Mouse (Mus musculus) spleen, adult 18-20 months (tissue): ENCODE data around the gene Rnf39.
A peak's percentile ranks its signal among the peaks of the same experiment; 100 is the strongest.

Source experiments
- DNase-seq, 2 experiments: peaks; one replicate each; pipeline ENCODE4 v3.0.0; 2022; ENCODE audit warnings: mixed read lengths in 2 of 2

The Rnf39 gene

DNA sequence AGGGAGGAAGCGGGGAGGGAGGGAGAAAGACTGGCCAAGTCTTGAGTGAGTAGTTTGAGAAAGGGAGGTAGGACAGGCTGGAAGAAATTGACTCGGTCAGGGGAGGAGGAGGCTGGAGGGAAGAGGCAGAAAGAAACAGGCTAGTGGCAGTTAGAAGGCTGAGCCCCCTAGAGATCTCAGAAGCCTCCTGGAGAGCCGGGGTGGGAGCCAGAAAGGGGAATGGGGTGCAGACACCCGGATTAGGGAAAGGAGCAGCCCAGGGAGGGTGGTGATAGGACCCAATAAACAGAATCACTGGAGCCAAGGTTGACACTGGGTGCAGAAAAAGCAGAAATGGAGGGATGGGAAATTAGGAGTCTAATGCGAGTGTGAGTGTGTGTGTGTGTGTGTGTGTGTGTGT is 973 bp downstream of the Rnf39 start:
- no peak for DNase-seq

DNA sequence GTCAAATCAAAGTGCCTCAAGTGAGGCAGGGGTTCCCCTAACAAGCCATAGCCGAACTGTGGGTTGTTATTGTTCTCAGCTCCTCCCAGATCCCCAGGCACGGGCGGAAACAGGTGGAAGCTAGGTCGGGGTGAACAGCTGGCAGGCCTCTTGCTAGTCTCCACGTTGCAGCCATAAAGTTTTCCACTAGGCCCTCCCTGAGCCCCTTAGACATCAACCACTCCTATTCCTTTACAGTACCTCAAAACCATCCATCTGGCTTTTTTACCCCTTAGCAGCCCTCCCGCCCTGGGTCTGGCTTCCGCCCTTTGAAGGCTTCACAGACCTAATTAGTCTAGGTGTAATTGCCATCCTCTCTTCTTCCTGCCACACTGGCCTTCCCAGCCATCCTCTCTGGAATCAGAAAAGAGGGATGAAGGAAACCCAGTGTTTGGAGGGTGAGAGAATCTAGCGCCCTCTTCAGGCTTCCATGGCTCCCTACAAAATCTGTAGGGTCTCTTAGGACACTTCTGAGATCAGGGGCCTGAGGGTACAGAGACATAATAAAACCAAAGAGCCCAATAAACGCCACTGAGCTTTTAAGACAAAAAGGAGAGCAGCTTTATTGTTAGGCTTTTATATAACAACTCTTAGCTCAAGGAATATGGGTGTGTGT is 1.5 kb downstream of the Rnf39 start:
- DNase-seq = no peak

DNA sequence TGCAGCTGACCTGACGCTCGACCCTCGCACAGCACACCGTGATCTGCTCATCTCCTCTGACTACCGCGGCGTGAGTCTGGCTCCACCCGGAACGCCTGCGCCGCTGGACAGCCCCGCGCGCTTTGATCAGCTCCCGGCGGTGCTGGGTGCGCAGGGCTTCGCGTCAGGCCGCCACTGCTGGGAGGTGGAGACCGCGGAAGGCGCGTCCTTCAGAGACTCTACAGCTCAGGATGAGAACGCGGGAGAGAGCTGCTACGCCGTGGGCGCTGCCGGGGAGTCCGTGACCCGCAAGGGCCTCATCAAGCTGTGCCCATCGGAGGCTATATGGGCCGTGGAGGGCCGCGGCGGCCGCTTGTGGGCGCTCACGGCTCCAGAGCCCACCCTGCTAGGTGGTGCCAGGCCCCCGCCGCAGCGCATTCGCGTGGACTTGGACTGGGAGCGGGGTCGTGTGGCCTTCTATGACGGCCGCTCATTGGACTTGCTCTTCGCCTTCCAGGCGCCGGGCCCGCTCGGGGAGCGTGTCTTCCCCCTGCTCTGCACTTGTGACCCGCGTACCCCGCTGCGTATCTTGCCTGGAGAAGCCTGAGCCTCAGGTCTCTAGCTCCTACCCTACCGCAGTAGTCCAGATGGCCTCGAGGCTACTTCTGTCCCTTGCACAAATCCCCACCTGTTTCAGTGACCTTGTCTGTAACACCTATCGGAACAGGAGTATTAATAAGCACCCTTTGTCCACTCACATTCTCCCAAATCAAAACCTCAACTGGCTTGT is 4.5 kb downstream of the Rnf39 start:
- DNase-seq = peak in 1 of 2 experiments; percentile 38

DNA sequence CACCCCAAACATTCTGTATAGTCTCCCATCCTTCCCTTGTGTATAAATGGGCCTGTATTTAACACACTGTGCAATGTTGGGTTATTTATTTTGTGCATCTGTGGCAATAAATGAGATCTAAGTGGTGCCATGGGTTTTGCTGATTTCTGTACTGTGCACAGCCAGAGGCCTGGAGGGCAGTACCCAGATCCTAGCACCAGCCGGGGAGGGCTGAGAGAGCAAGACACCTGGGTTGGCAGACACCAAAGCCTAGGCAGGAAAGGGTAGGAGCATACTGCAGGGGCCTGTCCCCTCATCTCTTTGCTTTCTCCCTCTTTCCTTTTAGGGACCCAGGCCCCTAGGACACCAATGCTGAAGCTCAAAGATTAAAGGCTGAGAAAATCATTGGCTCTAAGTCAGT is 5.6 kb downstream of the Rnf39 start:
- DNase-seq = no peak

DNA sequence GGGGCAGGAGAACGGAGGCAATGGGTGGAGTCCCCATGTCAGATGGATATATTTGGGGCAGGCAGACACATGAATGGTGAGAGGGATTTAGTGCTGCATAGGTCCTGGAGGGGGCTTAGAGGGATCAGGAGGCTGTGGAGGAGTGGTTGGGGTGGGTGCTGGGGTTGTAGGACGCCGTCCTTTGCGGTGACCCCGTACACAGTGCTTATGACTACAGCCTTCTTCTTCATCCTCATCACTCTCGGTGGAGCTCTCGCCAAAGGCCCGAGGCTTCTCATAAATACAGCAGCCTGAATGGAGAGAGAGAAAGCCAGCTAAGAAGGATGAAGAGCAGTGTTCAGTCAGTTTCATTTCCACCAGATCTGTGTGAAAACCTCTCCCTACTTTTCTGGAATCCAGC is 6.5 kb downstream of the Rnf39 start:
- DNase-seq = no peak

DNA sequence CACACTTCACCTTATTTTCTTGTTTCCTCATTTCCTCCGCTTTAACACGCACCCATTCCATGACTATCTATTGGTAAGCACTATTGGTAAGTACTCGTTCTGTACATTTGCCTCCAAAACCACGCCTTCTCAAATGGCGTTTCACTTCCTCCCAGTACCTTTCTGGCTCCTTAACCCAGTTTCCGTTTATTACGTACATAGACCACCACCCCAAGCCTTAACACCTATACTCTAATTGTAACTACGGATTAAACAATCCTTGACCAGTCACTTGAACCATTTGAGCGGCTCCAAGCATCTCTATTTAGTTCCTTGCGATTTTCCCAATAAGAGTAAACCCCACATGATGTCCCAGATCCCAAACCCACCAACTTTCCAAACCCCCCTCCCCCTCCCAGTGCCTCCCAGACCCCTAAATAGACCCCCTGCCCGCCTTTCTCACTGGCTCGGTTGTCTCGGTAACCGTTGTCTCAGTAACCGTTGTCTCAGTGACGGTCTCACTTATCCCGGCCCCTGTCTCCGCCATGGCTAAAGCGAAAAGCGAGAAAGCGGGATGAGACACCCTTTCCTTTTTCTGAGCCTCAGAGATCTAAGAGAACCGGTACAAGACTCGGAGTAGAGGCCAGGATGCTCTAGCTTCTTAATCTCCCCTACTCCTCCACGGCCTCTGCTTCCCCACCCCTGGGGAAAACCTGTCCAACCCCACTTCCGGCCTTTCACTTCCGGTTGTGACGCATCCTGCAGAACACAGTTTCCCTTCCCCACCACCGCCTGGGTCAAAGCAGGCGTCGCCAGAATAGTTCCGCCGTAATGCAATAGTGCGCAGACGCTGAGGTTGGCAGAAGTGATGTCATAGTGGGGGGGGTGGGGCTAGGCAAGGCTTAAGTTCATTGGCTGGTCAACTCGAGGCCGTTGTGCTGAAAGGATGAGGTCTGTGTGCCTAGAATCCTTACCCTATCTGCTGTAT is 8.5 kb downstream of the Rnf39 start, which contains the start of gene Ppp1r11:
Gene Ppp1r11, minus strand, starts transcription at position 761 of the 967 bp plus-strand sequence.
- peak; percentile 88 to 94 for DNase-seq

DNA sequence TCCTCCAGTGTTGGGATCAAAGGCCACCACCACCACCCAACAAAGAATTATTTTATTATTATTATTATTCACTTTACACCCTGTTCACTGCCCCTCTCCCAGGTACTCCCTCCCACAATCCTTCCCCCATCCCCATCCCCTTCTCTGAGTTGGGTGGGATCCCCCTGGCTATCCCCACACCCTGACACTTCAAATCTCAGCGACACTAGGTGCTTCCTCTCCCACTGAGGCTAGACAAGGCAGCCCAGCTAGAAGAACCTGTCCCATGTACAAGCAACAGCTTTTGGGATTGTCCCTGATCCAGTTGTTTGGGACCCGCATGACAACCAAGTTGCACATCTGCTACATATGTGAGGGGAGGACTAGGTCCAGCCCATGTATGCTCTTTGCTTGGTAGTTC is 9.9 kb downstream of the Rnf39 start:
- DNase-seq = no peak

DNA sequence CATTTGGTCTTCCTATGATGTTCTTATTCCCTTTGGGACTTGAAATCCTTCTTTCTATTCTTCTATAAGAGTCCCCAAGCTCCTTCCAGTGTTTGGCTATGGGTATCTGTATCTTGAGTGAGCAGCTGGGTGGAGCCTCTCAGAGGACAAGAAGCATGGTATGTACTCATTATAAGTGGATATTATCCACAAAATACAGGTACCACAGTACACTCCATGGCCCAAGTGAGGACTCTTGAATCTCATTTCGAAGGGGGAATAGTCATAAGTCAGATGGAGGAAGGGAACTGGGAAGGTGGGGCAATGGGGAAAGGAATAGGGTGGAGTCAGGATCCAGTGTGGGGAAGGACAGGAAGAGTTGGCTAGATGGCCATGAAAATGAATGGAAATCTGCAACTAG is 10.3 kb downstream of the Rnf39 start:
- no peak for DNase-seq

DNA sequence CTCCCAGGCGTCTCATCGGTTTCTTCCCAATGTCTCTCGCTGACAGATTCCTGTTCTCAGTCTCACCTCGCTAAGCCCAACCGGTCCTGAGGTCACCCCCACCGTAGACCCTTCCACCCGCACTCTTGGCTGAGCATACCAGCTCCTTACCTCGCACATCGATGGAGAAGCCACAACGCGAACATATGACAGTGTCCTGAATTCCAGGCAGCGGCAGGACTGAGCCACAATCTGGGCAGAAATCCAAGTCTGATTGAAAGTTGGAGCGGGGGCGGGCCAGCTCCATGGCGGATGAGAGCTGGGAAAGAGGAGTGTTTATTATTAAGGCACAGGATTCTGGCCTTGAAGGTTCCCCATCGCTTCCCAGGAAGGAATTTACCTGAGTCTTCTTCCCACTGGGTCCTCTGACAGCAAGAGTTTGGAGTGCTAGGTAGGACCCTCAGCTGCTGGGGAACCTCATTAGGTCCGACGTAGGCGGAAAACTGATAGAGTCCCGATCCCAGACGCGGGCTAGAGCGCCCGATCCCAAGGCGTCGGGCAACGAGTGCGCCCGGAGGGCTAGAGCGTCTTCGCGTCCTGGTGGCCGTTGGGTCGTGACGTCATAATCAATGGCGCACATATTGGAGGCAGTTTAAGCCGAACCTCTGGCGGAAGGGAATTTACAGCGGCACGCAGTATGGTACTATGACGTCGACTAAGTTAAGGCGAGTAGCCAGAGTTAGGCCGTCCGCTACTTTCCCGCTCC is 15.5 kb downstream of the Rnf39 start, which contains the start of the genes Znrd1 and Znrd1as:
Gene Znrd1, minus strand, starts transcription at position 561 of the 745 bp plus-strand sequence.
Gene Znrd1as, plus strand, starts transcription at position 594 of the 745 bp plus-strand sequence.
- peak; percentile 75 to 80 for DNase-seq

DNA sequence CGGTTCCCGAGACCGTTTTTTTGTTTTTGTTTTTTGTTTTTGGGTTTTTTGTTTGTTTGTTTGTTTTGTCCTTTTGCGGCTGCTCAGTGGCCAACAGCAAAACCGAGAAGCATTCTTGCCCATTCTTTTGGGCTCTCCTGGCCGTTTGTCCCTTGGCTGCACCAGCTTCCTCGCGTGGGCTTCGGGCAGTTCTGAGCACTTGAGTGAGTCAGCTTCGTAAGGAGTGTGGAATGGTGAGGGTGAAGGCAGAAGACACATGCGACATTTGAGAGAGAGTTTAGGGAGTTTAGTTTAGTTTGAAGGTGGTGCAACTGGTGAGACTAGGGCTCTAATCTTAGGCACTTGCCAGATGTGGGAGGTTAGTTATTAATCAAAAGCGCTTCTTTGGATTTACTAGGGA is 16.2 kb downstream of the Rnf39 start:
- no peak for DNase-seq

DNA sequence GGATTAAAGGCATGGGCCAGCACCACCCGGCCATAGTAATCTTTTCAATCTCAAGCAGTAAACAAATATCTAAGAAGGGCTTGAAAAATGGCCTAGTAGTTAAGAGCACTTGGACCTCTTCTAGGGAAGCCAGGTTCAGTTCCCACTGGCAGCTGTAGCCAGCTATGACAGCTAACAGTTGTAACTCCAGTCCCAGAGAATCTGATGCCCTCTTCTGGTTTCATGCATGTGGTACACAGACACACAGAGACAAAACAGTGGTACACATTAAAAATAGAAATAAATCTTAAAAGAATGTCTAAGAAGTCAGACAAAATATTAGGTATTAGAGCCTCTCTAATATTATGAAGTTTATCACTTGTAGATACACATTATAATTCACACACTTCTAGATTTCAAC is 18.4 kb downstream of the Rnf39 start:
- no peak for DNase-seq

DNA sequence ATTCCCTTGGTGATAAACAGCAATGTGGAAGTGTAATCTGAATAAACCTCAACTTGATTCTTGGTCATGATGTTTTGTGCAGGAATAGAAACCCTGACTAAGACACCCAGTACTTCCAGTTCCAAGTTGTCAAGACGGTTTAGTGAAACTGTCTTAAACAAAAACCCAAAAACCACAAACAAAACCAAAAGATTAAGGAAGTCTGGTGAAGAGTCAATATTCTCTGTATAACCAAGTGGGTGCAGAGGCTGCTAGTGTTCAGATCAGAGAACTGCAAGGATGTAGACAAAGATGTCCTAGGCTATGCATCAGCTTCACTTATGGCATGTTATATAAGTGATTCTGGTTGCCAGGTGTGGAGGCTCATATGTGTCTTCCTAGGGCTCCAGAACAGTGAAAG is 24.2 kb downstream of the Rnf39 start:
- DNase-seq = no peak

DNA sequence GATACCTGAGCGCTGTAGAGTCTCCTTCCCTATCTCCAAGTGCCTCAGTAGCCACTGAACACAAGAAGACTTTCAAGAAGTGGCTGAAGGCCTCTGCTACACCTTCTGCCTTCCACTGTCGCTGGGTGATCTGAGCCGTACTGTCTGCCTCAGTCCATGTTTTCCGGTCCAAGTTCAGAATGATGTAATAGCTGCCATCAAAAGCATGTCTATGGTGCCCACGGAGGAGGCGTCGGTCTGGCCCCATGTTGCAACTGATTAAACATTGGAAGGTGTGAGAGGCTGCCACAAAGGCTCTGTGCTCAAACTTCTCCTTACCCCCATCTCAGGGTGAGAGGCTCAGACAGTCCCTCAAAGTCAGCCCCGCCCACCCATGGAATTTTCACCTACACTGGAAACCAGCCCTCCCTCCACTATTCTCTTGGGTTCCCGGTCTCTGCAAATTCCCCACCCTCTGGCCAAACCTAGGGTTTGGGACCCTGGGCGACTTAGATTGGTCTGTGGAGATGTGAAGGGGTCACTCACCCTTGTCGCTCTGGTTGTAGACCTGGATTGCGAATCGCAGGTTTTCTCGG is 27.7 kb downstream of the Rnf39 start:
- no peak for DNase-seq

DNA sequence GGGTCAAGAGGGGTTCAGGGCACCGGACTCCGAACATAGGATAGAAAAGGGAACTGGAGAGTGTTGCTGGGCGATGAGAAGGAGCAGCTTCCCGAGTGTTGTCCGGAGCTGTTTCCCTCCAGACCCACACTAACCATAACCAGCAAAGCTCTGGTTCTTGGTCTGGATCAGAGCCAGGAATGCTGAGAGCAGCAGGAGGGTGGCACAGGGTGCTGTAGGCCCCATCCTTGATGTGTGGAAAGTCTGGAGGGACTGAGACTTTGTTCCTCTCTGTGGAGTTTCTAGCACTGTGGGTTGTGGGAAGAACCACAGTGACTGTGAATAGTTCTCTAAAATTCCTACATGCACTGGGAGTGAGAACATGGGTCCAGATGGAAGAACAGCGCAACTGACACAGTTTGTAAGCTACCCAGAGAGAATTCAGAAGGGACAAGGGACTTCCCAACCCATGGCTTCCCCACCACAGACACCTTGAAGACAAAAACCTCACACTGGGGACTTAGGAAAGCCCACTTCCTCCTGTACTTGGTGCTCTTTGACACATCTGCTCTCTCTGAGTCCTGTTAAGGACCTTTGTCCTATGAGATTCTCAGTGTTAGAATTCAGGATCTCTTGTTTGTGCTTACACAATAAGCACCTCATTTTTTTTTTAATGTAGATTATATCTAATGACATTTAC is 28.6 kb downstream of the Rnf39 start:
- DNase-seq = no peak

DNA sequence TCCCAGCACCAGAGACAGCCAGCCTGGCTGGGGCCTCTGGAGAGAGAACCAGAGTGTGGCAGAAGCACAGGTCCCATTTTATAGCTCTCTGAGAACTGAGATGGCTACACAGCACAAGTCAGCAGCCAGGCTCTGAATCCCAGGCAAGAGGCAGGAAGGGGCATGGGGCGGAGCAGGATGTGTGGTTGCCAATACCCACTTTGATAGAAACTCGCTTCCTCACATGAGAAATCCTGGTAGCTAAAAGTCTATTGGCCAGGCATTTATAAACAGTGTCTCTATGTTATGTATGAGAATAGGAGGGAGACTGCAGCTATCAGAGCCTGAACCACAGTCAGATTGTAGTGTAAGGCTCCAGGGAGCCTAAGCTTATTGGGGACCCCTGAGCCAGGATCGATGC is 30.1 kb downstream of the Rnf39 start:
- DNase-seq = no peak

DNA sequence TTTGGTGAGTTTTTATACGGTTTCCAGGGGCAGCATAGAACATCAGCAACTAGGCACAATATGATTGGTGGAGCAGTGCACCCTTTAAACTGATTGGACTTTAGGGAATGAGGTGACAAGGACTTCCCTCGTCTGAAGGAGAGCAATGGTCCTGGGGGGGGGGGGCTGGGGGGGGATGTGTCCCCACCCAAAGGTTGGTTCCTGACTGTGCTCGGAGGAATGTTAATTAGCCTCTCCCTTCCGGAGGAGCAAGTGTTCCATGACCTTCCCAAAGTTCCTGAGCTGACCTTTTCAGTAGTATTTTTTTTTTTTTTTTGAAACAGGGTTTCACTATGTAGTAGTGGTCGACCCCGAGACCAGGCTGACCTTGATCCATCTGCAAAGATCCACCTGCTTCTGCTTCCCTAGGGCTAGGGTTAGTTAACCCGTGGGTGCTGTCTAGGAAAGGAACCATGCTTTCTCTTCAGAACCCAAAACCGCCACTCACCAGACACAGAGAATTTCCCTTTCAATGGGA is 30.6 kb downstream of the Rnf39 start:
- DNase-seq = no peak

DNA sequence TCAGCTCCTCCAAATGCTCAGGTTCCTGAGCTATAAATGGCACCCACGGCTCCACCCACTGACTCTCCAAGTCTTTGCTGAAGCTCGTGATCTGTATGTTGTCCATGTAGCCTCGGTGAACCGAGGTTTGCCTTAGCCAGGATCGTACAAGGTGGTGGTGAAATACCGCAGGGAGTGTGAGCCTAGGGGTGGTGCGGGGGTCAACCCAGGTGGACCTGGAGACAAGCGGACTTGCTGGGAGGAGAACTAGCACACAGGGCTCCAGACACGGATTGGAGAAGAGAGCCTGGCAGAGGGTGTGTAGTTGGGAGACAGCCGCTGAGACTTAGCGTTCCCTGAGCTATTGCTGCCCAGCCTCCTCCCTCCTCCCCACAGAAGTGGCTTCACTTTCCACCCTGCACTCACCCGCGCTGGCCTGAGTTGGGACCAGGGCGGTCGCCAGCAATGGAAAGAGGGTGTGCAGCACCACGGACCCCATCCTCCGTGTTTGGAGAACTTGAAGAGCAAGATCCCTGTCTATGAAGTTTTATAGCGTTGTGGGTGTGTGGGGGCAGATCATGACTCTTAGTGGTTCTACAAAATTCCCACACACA is 38.6 kb downstream of the Rnf39 start, which contains the start of gene 2410137M14Rik:
Gene 2410137M14Rik, minus strand, starts transcription at position 17 of the 593 bp plus-strand sequence.
- DNase-seq = no peak

DNA sequence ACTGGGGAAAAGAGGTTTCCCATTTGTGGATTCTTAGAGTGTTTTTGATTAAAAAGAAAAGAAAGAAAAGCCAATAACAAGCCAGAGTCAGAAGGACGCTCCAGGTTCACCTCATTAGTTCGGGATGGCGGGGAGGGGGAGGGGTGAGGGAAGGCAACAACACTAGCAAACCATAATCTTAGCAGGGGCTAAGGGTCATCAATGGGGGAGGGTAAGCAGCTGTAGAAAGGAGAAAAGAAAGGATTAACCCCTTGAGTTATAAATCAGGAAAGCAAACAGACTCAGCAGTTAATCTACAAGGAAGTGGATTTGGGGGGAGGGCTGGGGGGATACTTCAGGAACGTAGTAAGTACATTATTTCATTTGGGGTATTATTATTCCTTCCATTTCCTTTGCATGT is 39.1 kb downstream of the Rnf39 start:
- DNase-seq = no peak

DNA sequence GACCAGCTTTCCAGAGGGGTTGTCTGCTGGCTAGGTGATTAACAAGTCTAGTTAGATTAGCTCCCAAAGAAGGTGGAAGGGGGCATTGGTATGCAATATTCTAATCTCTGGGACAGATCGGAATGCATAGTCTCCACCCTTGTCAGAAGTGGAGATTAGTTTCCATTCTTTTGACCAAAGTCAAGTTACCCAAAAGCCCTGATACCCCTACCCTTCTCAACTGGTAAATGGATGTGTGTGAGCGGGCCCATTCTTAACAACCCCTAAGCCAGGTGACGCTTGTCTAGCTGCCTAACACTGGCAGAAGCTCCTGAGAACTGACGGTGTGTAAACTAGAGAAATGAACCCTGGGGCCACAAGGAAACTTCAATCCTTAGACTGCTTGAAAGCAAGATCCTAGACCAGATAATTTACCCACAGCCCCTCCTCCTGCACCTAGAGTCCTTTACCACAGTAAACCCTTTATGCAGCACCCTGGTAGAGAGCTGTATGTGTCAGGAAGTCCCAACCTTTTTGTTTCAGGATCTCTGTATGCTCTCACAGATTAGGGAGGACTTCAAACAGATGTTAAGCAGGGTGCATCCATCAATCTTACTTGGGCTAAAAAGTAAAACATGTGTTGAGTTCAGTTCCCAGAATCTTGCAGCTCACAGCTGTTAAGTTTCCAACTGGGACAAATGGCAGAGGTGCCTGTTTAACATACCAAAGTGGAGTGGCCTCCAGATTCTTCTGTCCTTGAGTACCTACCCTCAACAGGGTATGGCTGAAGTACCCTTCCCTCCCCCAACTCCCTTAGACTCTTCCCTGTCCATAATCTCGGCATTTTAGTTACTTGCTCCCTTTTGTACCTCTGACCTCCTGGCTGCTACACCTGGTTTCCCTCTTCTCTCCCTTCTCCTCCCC is 39.8 kb downstream of the Rnf39 start:
- no peak for DNase-seq

DNA sequence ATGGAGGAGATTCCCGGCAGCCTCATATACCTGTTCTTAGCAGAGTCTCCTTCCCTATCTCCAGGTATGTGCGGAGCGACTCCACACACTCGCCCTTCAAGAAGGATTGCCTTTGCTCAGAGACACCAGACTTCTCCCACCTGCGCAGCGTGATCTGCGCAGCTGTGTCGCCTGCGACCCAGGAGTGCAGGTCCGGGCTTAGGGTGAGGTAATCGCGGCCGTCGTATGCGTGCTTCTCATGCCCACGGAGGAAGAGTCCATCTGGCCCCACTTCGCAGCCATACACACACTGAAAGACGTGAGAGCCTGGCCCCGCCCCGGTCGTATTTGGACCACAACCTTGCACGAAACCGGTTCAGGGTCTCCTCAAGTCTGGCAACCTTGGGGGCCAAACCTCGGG is 45.8 kb downstream of the Rnf39 start:
- DNase-seq = no peak
